Mouse (Mus musculus) liver, embryonic 16.5 days (tissue): ENCODE measurements at regions not wholly inside any gene's neighbourhood (a gene's known extent, or its start where the extent isn't known, plus 50 kb on each side); places are given as distances from the start of the nearest gene placed in this dataset.
"Not testable (repeated sequence)": the region's sequence is repeated elsewhere in the genome, so short reads cannot be mapped to it uniquely, and the experiment has no call there.

Experiments
- ATAC-seq: fragments of 200-750 bp; cut with Nextera tagmentation; 2 replicates; pipeline ENCODE4 v1.8.0; 2017; ENCODE audit warnings: low read depth, mild to moderate bottlenecking, moderate number of reproducible peaks, moderate library complexity
- H3K27ac ChIP-seq: fragments of 300-500 bp; sonication (generic); 2 replicates; pipeline ENCODE4 v1.5.1; 2014; ENCODE audit warnings: mild to moderate bottlenecking, low read length
- H3K27me3 ChIP-seq: fragments of 300-500 bp; sonication (generic); 2 replicates; pipeline ENCODE4 v1.6.1; 2014; ENCODE audit warnings: low read depth, low read length, mixed read lengths; ENCODE audit not compliant: control insufficient read depth, insufficient read depth
- H3K36me3 ChIP-seq: fragments of 300-500 bp; sonication (generic); 2 replicates; pipeline ENCODE4 v1.6.1; 2014; ENCODE audit warnings: mild to moderate bottlenecking; ENCODE audit not compliant: control insufficient read depth, insufficient read depth
- H3K4me1 ChIP-seq: fragments of 300-500 bp; sonication (generic); 2 replicates; pipeline ENCODE4 v1.6.1; 2014; ENCODE audit warnings: low read depth, low read length, mixed read lengths; ENCODE audit not compliant: control insufficient read depth
- H3K4me2 ChIP-seq: fragments of 300-500 bp; sonication (generic); 2 replicates; pipeline ENCODE4 v1.6.1; 2014; ENCODE audit warnings: low read depth, low read length, mixed read lengths
- H3K4me3 ChIP-seq: fragments of 300-500 bp; sonication (generic); 2 replicates; pipeline ENCODE4 v1.5.1; 2014; ENCODE audit warnings: low read depth, mild to moderate bottlenecking, low read length
- H3K9ac ChIP-seq: fragments of 300-500 bp; sonication (generic); 2 replicates; pipeline ENCODE4 v1.6.1; 2014; ENCODE audit warnings: low read depth, low read length
- H3K9me3 ChIP-seq: fragments of 300-500 bp; sonication (generic); replicated peaks from 2 replicates; pipeline ENCODE4 v1.6.1; 2016; ENCODE audit warnings: low read length; ENCODE audit not compliant: control insufficient read depth
- WGBS: fragments of 180-500 bp; shearing (Covaris S2); extraction: QIAGEN DNeasy Blood & Tissue Kit; methylation state at CpG from one replicate; pipeline ENCODE4 v1.1.7; 2014; ENCODE audit not compliant: insufficient replicate concordance; 5-methylcytosine and 5-hydroxymethylcytosine counted together

- H3K4me1 ChIP-seq = no peaks in the 10 kb centered on the region
- H3K4me3 ChIP-seq = no peak overlapping the region
- no peak overlapping the region for H3K4me2 ChIP-seq
- H3K36me3 ChIP-seq = no peaks in the 10 kb centered on the region
- H3K27ac ChIP-seq = no peak overlapping the region
- H3K27me3 ChIP-seq = no peaks in the 10 kb centered on the region
- H3K9ac ChIP-seq = no peak overlapping the region
- ATAC-seq = no peak
- no peaks in the 10 kb centered on the region for H3K9me3 ChIP-seq
These were observed 203.5 kb upstream of the Diaph2 start for GRCm38 (mm10) chrX:129546016-129546415.

GRCm38 (mm10) chrX:129547606-129548005 lies 201.9 kb upstream of the Diaph2 start:
- 73% methylated on average over 2 of the region's 2 CpGs for WGBS
- no peak overlapping the region for H3K4me2 ChIP-seq
- H3K36me3 ChIP-seq = no peaks in the 10 kb centered on the region
- no peak for ATAC-seq
- H3K27me3 ChIP-seq = no peaks in the 10 kb centered on the region
- H3K27ac ChIP-seq = no peak overlapping the region
- no peaks in the 10 kb centered on the region for H3K9me3 ChIP-seq
- H3K4me3 ChIP-seq = no peak overlapping the region
- no peak overlapping the region for H3K9ac ChIP-seq
- H3K4me1 ChIP-seq = no peaks in the 10 kb centered on the region

GRCm38 (mm10) chrX:129556001-129556400 lies 193.5 kb upstream of the Diaph2 start:
- no peak for ATAC-seq
- no peaks in the 10 kb centered on the region for H3K36me3 ChIP-seq
- no peak overlapping the region for H3K4me3 ChIP-seq
- H3K27ac ChIP-seq = no peak overlapping the region
- H3K9me3 ChIP-seq = no peaks in the 10 kb centered on the region
- no peaks in the 10 kb centered on the region for H3K27me3 ChIP-seq
- H3K4me2 ChIP-seq = no peak overlapping the region
- H3K4me1 ChIP-seq = no peaks in the 10 kb centered on the region
- no peak overlapping the region for H3K9ac ChIP-seq

- no peaks in the 10 kb centered on the region for H3K36me3 ChIP-seq
- 53% methylated on average over 4 of the region's 4 CpGs for WGBS
- H3K4me1 ChIP-seq = no peaks in the 10 kb centered on the region
- no peak for ATAC-seq
- no peak overlapping the region for H3K9ac ChIP-seq
- no peak overlapping the region for H3K4me2 ChIP-seq
- H3K4me3 ChIP-seq = no peak overlapping the region
- H3K27ac ChIP-seq = no peak overlapping the region
- no peaks in the 10 kb centered on the region for H3K9me3 ChIP-seq
- H3K27me3 ChIP-seq = no peaks in the 10 kb centered on the region
These were observed 150.1 kb upstream of the Diaph2 start for GRCm38 (mm10) chrX:129599491-129599890.

GRCm38 (mm10) chrX:129607842-129608241 lies 141.7 kb upstream of the Diaph2 start:
- peak; percentile 61 for ATAC-seq
- Histone ChIP-seq H3K4me2 (no peak overlapping the region), H3K9ac (no peak overlapping the region), H3K36me3 (no peaks in the 10 kb centered on the region), H3K27me3 (no peaks in the 10 kb centered on the region), H3K4me3 (no peak overlapping the region), H3K9me3 (no peaks in the 10 kb centered on the region; the same call in 1 of the 2 replicates), H3K4me1 (no peaks in the 10 kb centered on the region), H3K27ac (no peak overlapping the region)
- 22% methylated on average over 2 of the region's 2 CpGs for WGBS

GRCm38 (mm10) chrX:129611500-129611899 lies 138.0 kb upstream of the Diaph2 start:
- WGBS = 41% methylated on average over 4 of the region's 4 CpGs
- not testable (repeated sequence) for H3K9ac ChIP-seq, H3K36me3 ChIP-seq, H3K4me2 ChIP-seq, H3K9me3 ChIP-seq, H3K4me1 ChIP-seq, H3K4me3 ChIP-seq, ATAC-seq, H3K27me3 ChIP-seq, H3K27ac ChIP-seq

- Histone ChIP-seq H3K4me1 (no peaks in the 10 kb centered on the region), H3K4me2 (no peak overlapping the region), H3K27ac (no peak overlapping the region), H3K36me3 (no peaks in the 10 kb centered on the region), H3K27me3 (no peaks in the 10 kb centered on the region), H3K9ac (no peak overlapping the region), H3K4me3 (no peak overlapping the region), H3K9me3 (no peaks in the 10 kb centered on the region)
- 26% methylated on average over 1 of the region's 1 CpGs for WGBS
- no peak for ATAC-seq
These were observed 112.5 kb upstream of the Diaph2 start for GRCm38 (mm10) chrX:129637016-129637415.

GRCm38 (mm10) chrX:129645106-129645505 lies 104.4 kb upstream of the Diaph2 start:
- no peaks in the 10 kb centered on the region for H3K9me3 ChIP-seq
- H3K4me3 ChIP-seq = no peak overlapping the region
- 83% methylated on average over 2 of the region's 2 CpGs for WGBS
- no peak overlapping the region for H3K9ac ChIP-seq
- H3K4me1 ChIP-seq = no peaks in the 10 kb centered on the region
- H3K36me3 ChIP-seq = no peaks in the 10 kb centered on the region
- no peak for ATAC-seq
- H3K27ac ChIP-seq = no peak overlapping the region
- no peak overlapping the region for H3K4me2 ChIP-seq
- H3K27me3 ChIP-seq = no peaks in the 10 kb centered on the region

- Histone ChIP-seq H3K9ac (no peak overlapping the region), H3K27me3 (no peaks in the 10 kb centered on the region), H3K4me3 (no peak overlapping the region), H3K36me3 (no peaks in the 10 kb centered on the region), H3K9me3 (no peaks in the 10 kb centered on the region), H3K4me2 (no peak overlapping the region), H3K27ac (no peak overlapping the region), H3K4me1 (no peaks in the 10 kb centered on the region)
- no peak for ATAC-seq
These were observed 92.6 kb upstream of the Diaph2 start for GRCm38 (mm10) chrX:129656906-129657305.

- no peaks in the 10 kb centered on the region for H3K27me3 ChIP-seq
- H3K27ac ChIP-seq = no peak overlapping the region
- H3K4me2 ChIP-seq = no peak overlapping the region
- ATAC-seq = no peak
- H3K9me3 ChIP-seq = no peaks in the 10 kb centered on the region
- H3K4me1 ChIP-seq = no peaks in the 10 kb centered on the region
- H3K36me3 ChIP-seq = no peaks in the 10 kb centered on the region
- no peak overlapping the region for H3K4me3 ChIP-seq
- 32% methylated on average over 1 of the region's 1 CpGs for WGBS
- no peak overlapping the region for H3K9ac ChIP-seq
These were observed 58.9 kb upstream of the Diaph2 start for GRCm38 (mm10) chrX:129690677-129691076.
